Mouse (Mus musculus): ENCODE measurements around the gene Tnip3.

Gene Tnip3

DNA sequence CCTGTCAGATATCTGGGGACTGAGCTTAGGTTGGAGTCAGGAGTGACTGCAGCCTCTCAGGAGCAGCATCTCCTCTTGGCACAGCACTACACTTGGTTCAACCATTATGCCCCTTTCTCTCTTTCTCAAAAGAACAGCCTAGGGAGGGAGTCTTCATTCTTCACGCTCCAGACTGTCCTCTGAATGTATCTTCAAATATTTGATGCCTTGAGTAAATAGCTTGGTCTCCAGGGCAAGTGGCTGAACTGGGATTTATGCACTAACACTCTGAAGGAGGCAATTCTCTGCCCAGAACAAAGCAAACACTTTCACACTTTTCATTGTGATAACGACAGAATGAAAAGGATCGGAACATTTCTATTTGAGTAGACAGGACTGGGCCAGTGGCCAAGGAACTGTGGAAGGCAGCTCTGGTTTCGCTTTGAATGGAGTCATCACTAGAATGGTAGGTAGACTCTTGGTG lies 59.8 kb downstream of the Tnip3 start:
- no peak for DNase-seq (ENCODE audit: low spot score)

DNA sequence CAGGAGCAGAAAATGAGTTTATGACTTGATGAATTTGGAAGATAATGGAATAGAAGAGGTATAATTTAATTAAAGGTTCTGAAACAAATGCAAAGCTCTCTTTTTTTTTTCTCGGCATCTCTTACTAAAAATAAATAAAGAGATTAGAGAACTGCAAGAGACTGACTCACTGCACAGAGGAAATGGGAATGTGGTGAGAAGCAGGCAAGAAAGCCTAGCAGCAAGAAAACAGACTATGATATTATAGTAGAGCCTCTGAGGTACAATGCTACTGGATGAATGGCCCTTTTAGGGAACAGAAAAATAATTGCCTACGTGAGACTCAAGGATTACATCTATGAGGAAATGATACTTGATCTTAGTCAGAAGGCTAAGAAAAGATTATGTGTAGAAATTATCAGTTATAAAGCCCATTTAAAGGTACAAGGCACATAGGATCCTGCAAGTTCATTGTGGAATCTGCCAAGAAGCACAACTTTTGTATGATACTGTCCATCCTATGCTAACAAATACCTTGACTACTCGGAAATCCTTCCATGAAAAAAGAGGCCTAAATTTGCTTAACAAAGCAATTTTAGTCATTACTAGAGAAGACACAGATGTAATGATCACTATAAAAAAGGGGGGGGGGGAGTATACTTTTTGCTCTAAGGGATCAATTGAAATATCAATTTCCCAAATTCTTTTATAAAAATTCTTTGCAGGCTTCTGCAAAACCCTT lies 60.4 kb downstream of the Tnip3 start:
- DNase-seq (ENCODE audit: low spot score): no peak

DNA sequence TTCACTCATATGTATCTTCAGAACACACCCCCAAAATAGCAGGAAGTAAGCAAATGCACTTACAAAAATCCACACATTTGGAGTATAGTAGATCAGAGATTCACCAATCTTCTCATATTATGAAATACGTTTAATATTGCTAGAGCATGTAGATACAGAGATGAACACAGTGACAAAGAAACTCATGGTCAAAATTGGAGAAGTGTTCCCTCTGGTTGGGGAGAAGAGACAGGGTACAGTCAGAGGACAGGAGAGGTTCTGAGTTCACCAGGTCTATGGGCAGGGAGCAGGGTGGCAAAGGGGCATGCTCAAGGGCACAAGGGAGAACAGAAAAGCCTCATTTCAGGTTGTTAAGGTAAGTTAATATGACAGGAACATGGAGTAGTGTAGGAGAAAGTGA lies 63.7 kb downstream of the Tnip3 start:
- DNase-seq (ENCODE audit: low spot score): no peak

DNA sequence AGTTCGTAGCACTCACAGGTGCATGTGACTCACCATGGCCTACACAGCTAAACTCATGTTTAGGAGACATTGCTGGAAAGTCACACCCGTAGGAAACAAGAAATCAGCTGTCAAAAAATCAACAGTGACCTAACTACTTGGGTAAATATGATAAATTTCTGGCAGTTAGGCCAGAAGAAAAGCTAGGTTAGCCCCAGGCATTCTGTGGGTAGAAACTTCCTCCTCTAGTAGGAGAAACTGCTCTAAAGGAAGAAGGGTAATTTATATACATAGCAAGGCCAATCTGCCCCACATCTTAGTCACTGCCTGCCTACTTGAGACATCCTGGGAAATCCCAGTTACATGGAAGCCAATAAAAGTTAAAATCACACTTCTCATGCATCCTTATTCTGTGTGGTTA lies 64.9 kb downstream of the Tnip3 start:
- no peak for DNase-seq (ENCODE audit: low spot score)

DNA sequence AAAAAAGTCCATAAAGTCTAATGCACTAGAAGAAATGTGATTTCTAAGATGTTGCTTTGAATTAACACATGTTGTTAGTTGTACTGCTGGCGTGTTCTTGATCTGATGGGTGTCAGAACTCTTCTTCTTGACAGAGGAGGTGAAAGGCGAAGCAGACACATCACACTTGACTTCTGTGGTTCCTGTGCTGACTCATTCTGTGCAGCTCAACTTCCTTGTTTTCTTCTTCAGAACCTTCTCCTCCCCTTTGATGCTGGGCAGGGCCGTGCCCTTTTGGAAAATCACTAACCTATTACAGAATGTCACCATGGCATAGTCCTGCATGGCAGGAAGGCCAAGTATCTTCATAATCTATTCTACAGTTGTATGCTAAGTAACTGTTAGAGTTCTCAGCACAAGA lies 69.1 kb downstream of the Tnip3 start:
- no peak for DNase-seq (ENCODE audit: low spot score)

DNA sequence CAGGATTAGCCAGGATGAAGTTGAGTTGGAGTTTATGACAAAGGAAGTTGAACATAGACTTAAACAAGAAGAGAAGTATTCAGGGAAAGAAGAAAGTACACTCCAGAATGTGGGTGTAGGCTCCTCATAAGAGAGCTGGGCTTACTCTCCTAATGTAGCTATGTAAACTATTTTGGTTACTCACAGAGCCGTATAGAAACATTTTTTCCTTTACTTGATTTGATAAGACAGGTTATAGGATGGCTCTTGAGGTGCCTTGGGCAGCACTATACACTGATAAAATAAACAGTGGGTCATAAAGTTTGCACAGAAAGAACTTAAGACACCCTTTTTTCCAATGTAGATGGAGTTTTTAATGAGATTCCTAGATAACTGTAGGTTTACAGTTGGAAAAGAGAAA lies 70.3 kb downstream of the Tnip3 start:
- no peak for DNase-seq (ENCODE audit: low spot score)

DNA sequence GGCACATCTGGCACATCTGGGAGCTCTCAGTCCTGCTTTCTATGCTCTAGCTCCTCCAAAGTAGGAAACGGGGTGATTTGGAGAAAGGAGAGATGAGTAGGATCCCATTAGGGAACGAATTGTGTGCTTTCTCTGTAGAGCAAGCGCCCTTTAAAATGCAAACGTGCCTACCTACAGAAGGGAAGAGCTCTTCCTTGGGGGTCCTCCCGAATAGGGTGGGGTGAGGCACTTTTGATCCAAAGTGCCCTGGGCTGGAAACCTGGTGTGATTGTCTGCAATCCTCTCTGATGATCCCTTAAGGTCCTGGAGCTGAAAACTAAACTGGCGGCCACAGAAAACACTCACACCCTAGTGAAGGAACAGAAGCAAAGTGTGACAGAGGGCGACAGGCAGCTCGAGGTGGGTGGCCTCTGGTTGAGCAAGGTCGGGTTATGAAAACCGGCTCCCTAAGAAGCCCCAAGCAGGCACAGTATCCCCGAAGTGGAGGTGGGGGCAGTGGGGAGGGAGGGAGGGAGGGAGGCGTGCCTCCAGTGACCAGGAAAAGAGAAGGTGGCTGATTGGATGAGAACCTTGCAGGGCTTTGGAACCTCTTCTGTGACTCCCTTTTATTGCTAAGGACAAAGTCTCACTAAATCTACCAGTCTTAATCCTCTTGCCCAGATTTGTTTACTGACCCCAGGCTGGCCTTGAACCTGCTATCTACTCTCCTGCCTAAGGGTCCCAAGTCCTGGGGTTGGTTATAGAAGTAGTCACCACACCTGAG lies 72.1 kb downstream of the Tnip3 start:
- DNase-seq (ENCODE audit: low spot score): peak; percentile 2

DNA sequence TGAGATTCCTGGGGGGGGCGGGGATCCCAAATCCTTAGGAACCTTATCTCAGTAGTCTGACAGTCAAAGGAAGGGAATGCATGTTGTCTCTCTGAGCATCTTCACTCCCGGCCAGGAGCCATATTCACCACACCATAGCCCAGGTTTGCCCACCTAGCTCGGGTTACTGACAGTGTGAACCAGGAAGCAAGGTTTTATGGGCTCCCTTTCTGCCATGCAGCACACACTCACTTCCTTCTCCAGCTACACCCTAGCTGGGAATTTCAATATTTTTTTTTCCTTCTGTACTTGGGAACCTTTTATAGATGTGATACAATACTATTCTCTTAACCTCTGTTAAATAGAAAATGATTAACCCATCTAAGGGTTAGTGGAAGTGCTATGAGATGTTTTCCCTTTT lies 73.4 kb downstream of the Tnip3 start:
- no peak for DNase-seq (ENCODE audit: low spot score)

DNA sequence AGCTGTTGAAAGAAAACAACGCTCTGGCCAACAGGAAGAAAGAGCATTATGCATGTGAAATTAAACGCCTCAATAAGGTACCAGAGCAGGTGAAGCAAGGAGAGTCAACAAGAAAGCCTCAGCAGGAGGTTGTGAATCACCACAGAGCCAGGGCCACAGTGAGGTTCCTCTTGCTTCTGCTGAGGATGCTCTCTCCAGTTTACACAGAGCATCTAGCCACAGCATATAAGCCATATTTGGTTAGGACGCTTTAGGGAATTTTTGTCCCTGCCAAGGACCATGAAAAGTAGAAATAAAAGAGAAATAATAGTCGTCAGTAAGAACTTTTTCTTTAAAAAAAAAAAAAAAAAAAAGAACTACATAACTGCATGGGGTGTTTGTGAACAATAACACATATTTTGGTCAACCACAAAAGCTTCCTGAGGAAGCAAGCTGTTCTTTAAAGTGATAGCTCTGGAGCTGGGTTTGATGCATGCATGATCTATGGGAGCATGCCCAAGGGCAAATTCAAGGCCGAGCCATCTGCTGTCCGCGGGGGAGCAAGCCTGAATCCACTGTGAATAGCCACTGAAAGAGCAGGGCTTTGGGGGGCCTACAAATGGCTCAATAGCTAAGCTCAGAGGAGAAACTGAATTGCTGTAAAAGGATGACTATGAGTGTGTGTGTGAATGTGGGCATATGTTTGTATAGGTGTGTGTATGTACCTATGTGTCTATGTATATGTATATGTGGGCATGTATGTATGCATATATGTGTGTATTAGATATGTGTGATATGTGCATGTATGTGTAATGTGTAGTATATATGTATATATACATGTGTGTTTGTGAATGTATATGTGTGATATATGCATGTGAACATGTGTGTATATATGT lies 75.0 kb downstream of the Tnip3 start:
- no peak for DNase-seq (ENCODE audit: low spot score)

DNA sequence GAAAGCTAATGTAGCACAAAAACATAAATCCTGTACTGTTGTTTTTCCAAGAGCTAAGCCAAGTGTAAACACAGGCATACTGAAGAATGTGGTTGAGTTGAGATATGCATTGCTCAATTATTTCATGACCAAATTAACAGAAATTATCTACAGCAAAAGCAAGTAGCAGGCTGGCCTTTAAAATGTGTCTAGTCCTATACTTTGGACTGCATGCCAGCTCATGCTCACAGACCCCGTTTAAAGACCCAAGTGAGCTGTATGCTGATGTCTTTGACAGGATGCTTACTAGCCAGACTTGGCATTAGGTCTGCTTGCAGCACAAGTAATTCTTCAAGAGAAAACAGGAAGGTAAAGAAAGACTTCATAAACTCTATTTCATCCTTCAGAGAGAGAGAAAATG lies 75.8 kb downstream of the Tnip3 start:
- DNase-seq (ENCODE audit: low spot score): no peak

DNA sequence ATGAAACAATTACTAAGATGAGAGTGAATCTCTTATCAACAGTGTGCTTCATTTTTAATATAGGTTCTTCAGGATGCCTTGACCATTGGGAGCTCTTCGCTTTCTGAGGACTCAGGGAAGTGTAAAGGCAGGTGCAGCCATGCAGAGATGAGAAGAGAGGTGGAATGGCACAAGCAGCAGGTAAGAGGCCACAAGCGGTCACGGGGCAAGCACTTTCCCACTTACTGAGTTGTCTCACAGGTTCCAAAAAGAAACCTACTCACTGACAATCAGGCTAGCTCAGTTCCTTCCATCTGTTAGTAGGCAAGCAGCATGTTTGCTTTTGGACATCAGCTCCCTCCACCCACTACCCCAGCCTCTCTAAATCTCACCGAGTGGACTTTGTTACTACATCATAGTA lies 80.7 kb downstream of the Tnip3 start:
- no peak for DNase-seq (ENCODE audit: low spot score)

DNA sequence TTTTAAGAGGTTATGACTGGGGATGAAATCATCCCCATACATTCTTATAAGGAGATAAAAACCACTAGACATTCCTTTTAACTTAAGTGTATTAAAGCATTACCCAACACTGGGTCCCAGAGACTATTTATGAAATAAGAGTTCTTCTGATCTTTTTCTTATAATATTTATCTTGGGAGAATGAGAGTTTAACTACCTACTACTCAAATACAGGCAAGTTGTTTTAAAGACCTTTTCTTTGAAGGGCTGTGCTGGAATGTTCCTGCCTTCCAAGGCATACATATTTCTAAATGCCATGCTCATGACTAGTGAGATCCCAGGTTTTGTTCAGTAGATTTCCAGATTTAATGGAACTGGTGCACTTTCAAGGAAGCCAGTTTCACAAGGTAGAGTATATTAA lies 81.8 kb downstream of the Tnip3 start:
- DNase-seq (ENCODE audit: low spot score): no peak

DNA sequence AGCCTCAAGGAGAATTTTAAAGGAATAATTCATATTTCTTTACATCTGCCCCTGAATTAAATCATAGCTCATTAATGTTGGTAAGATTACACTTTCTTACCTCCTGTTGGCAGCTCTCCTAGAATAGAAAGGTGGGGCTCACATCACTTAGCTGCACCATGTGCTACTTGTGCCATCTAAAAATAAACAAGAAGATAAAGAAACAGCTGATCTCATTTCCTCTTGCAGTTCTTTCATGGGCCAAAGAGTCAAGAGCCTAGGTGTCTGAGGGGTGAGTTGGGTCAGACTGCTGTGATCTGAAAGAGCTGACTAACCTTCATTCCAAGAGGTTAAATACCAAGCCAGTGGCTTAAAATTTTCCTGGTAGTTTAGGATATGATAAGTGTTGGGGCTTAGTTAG lies 86.7 kb downstream of the Tnip3 start:
- no peak for DNase-seq (ENCODE audit: low spot score)

DNA sequence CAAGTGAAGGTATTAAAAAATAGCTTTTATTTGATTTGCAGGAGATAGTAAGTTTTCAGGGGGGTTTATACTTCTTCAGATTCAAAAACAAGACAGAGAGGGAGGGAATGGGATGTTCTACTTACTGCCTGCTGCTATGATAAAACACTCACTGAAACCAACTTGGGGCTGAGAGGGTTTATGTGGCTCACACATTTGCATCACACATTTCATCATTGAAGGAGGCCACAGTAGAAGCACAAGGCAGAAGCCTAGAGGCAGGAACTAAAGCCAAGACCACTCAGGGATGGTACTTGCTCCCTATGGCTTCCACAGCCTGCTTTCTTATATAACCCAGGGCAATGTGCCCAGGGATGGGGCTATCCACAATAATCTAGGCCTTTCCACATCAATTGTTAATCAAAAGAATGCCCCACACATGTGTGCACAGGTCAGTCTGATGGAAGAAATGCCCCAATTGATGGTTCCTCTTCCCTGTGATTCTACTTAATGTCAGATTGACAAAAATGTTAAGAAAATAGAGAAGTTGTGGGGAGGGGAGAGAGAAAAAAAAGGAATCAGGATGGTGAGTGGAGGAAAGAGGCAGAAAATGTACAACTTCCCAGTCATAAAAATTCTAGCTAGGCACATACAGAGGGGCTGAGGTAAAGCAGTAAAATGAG lies 88.9 kb downstream of the Tnip3 start:
- no peak for DNase-seq (ENCODE audit: low spot score)

DNA sequence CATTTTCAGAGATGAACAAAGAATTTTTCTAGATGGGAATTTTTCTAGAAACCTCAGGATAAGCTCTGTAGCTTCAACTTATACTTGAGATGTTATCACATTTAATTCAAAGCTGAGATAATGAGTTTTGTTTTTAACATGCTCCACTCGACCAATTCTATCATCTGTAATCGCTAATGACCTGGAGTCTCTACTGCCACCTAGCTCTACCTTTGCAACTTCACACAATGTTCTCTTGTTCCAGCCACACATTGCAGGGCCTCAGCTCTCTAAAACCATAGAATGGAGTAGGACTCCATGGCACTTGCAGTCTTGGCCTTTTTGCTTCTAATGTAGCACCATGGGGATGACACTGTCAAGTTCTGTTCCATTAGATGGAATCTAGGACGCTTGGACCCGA lies 90.5 kb downstream of the Tnip3 start:
- no peak for DNase-seq (ENCODE audit: low spot score)

DNA sequence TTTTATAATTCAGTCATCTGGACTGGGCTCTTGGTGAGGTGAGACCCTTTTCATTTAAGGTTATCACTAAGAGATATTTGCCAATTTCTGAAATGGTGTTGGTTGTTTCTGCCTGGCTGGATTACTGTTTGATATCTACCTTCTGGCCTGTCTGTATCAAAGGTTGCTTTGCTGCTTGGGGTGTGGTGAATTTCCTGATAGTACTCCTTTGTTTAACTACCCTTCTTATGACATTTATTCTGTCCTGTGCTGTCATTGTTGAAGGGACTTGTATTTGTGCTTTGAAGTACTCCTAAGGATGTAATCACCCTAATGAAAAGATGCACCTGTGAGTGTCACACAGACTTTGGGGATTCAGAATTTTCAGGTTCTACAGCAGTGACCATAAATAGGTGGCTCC lies 96.1 kb downstream of the Tnip3 start:
- DNase-seq (ENCODE audit: low spot score): no peak

DNA sequence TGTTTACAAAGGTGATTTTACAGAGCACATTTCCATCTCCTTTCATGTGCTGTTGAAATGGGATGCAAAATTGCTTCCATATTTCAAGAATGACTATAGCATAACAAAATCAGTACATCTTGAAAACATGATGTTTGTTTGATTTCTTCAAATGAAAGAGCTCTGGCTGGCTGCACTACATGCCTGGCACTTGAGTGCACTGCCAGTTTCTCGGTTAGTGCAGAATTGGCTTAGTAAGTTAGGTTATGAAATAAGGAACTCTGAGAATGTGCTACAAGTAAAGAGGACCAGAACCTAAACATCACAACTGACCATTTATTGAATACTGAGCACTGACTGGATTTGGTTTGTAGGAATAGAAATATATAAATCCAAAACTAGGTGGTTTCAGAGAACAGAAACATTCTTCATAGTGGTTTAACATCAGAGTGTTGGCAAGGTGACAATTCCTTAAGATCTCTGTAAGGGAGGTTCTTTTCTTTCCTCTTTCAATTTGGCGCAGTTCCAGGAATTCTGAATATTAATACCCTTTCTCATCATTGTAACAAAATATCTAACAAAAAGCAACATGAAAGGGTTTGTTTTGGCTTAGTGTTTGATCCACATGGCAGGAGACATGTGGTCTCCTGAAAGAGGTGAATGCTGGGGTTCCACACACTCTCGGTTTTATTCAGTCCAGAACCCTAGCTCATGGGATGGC lies 98.1 kb downstream of the Tnip3 start:
- no peak for DNase-seq (ENCODE audit: low spot score)

DNA sequence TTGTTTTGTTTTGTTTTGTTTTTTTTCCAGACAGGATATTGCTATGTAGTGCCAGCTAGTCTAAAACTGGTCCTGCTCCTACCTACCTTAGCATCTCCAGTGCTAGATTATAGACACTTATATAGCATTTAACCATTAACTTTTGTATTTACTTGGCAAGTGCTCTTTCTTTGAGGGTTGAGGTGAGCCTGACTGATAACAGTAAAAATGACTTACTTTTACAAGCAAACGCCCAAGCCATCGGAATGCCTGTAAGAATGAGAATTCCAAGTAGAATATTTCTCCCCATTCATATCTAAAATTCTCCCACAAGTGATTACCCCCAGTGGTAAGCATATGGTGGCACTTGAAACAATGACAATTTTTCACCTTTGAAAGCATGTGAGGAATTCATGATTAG lies 105.5 kb downstream of the Tnip3 start:
- no peak for DNase-seq (ENCODE audit: low spot score)

DNA sequence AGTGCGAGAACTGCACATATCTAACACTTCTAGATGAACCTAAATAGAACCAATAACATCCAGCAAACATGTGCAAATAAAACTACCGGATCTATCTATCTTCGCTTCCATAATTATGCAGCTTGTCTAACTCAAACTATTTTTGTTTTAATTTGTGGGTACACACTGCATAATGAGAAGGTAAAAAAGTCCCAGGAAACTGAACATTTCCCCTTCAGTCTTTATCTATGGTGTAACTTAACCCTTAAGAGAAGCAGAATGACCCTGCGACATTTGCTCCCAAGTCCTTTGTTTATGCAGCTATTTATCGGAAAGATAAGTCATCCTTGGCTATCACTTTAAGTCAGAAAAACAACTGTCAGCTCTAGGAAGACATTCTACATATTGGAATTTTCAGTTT lies 107.1 kb downstream of the Tnip3 start:
- no peak for DNase-seq (ENCODE audit: low spot score)

DNA sequence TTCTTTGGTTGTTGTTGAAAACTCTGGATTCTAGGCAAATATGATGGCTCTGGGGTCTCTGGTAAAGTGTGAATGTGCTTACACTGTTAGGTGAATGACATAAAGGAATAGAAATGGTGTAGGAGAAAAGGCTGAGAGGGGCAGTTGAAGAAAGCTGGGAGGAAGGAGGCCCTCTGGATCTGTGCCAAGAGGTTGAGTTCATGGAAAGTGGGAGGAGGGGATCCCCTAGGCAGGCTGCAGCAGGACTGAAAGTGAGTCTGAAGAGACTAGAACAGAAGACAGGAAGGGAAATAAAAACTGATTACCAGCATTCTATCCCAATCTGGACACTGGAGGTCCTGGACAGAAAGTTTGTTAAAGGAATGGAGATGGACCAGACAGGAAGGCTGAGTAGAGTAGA lies 117.3 kb downstream of the Tnip3 start:
- DNase-seq (ENCODE audit: low spot score): no peak

DNA sequence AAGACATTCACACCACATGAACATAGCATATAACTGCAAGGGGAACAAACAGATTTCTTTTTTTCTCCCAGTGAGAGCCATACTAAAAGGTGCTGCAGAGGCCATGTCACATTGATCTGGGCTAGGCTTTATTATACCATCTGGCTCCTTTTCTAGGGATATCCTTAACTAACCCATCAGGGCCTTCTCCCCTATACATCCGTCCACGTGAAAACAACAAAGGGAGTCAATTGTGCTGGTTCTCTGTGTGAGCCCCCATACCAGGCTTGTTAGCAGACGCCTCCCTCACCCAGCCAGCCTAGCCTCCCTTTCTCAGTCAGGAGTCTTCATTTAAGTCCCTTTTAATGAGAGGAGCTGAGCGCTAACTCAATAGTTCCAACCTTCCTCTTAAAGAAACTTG lies 119.0 kb downstream of the Tnip3 start:
- no peak for DNase-seq (ENCODE audit: low spot score)

DNA sequence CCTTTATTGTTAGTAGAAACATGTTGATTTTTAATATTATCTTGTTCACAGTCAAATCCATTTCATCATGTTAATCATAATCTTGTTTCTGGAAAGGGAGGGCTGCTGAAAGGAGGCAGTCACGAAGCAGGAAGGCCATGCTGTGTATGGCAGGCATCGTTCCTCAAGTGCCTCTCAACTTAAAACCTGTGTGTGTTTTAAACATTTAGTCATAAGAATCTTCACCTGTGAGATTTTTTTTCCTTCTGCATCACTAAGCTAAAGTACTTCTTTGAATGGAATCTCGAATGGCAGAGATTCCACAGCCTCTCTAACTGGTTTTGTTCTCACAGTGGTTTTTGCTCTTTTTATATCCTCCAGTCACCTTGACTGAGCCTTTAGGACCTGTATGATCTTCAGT lies 121.3 kb downstream of the Tnip3 start:
- DNase-seq (ENCODE audit: low spot score): no peak
